Mouse (Mus musculus): ENCODE data around the gene Shroom3.

DNA sequence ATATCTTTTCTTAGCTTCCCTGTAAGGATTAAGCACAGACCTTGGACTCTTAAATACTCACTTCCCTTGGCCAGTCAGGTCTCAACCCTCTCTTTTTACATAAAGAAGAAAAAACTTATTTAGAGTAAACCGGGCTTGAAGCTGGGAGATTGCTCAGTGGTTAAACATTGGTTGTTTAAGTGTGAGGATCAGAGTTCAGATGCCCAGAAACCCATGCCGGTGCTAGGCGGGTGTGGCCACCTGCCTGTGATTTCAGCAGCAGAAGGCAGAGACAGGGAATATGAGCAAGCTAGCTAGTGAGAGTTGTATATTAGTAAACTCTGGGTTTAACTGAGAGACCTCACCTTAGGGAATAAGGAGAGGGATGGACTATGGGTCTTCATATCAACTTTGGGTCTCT lies 131.4 kb downstream of the Shroom3 start:
- TF ChIP-seq POLR2A (IDR thresholded peaks at IDR 0.05; ENCODE audit: borderline replicate concordance, insufficient read depth, low read length) (no peak), CTCF (IDR thresholded peaks at IDR 0.05; ENCODE audit: borderline replicate concordance, insufficient read depth, low read depth, low read length) (no peak)

All from cerebellum, adult 2 months (tissue).